Mouse (Mus musculus): Measurements from ENCODE around the gene BC053393. TPM values are rescaled to one million over a fixed set of nuclear protein-coding genes. Genes with fewer than 3 reads are reported as not detected.
A peak's percentile ranks its signal among the peaks of the same experiment; 100 is the strongest.

Gene BC053393
- not detected in 2 replicates for polyA plus RNA-seq (2015; fragmentation: Nextera tagmentation; extraction: Ambion mirVana)

DNA sequence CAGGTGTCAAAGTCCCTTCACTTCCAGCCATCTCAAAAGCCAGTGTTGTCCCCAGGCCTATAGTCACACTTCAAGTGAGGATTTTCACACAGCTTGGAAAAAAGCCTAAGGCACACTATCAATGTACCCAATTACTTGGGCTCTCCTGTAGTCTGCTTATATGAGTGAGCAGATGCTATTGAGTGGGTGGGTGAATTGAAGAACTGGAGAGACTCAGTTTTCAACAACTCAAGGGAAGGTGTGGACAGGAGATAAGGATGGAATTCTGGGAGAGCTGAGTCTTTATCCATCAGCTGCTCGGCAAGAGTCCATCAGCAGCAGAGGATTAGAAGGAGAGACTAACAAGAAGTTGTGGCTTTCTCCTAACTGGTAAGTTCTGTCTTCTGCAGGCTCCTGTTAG lies at the start of gene BC053393:
BC053393 (plus strand) TSS at position 210 of the 400 bp plus-strand sequence.
- Histone ChIP-seq H3K27me3 (no peaks in the 10 kb centered on the region), H3K4me1 (no peaks in the 10 kb centered on the region), H3K9ac (no peak within 1 kb of the TSS), H3K9me3 (replicated peaks) (no peaks in the 10 kb centered on the region), H3K4me3 (replicated peaks) (no peak within 1 kb of the TSS), H3K27ac (no peak within 1 kb of the TSS), H3K36me3 (no peaks in the 10 kb centered on the region), H3K4me2 (no peak within 1 kb of the TSS)
- no peak for ATAC-seq (replicated peaks; ENCODE audit: low FRiP score)
- 71% methylated on average over 1 of the region's 1 CpGs for WGBS

DNA sequence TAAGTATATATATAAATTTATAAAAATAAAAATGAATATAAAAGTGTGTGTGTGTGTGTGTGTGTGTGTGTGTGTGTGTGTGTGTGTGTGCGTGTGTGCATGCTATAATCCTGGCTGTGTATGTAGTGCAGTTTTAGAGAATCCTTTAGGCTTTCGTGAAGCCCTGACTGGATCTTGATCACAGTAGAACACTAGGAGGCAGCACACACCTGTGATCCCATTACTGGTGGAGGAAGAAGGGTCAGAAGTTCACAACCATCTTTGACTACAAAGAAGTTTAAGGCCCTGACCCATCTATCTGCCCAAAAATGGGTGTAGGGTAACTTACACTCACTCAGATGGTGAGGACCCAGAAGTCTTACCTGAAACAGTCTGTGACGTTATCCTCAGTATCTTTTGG lies 48.6 kb upstream of the BC053393 start:
- H3K9me3 ChIP-seq (replicated peaks) = no peaks in the 10 kb centered on the region
- no peak overlapping the region for H3K9ac ChIP-seq
- no peak overlapping the region for H3K27ac ChIP-seq
- H3K27me3 ChIP-seq = no peaks in the 10 kb centered on the region
- H3K4me2 ChIP-seq = no peak overlapping the region
- H3K36me3 ChIP-seq = no peaks in the 10 kb centered on the region
- no peaks in the 10 kb centered on the region for H3K4me1 ChIP-seq
- no peak for ATAC-seq (replicated peaks; ENCODE audit: low FRiP score)
- WGBS = 78% methylated on average over 3 of the region's 3 CpGs
- no peak overlapping the region for H3K4me3 ChIP-seq (replicated peaks)

DNA sequence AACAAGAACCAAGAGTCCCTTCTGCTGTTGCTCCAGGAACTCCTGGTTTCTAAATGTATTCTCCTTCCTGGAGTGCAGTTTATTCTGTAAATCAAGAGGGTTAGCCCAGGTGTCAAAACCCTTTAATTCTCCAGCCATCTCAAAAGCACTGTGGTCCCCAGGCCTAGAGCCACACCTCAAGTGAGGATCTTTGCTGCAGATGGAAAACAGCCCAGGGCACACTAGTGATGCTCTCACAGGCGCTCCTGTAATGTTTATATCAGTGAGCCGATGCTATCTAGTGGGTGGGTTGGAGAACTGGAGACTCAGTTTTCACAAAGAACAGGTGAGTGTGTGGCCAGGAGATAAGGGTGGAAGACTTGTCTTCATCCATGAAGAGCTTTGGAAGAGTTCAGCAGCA lies 47.4 kb upstream of the BC053393 start, which contains the start of gene Gm12169:
Gm12169 (plus strand) TSS at position 301 of the 400 bp plus-strand sequence.
- Histone ChIP-seq H3K4me2 (no peak within 1 kb of the TSS), H3K4me3 (replicated peaks) (no peak within 1 kb of the TSS), H3K9ac (no peak within 1 kb of the TSS), H3K27ac (no peak within 1 kb of the TSS), H3K4me1 (no peaks in the 10 kb centered on the region), H3K36me3 (no peaks in the 10 kb centered on the region), H3K27me3 (no peaks in the 10 kb centered on the region), H3K9me3 (replicated peaks) (no peaks in the 10 kb centered on the region)
- no peak for ATAC-seq (replicated peaks; ENCODE audit: low FRiP score)
- WGBS = 86% methylated on average over 2 of the region's 2 CpGs

DNA sequence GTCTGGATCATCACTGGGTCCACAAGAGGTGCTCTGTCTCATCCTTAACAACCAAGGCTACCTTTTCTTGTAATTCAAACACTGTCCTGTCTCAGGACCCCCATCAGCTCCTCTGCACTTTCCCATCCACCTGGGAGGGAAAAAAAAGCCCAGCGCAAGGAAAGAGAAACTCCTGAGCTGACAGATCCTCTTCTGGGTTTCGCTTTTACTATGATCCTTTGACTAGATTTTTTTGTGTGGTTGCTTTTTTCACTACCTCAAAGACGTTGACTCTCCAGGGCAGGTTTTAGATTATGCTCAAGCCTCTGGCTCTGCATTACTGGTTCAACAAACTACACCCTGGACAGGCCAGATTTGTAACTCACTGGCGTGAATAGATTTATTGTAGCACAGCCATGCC lies 41.2 kb upstream of the BC053393 start:
- Histone ChIP-seq H3K27ac (no peak overlapping the region), H3K9me3 (replicated peaks) (no peaks in the 10 kb centered on the region), H3K9ac (no peak overlapping the region), H3K36me3 (no peaks in the 10 kb centered on the region), H3K4me2 (no peak overlapping the region), H3K4me1 (no peaks in the 10 kb centered on the region), H3K4me3 (replicated peaks) (no peak overlapping the region), H3K27me3 (no peaks in the 10 kb centered on the region)
- WGBS = 68% methylated on average over 4 of the region's 4 CpGs
- ATAC-seq (replicated peaks; ENCODE audit: low FRiP score) = no peak

DNA sequence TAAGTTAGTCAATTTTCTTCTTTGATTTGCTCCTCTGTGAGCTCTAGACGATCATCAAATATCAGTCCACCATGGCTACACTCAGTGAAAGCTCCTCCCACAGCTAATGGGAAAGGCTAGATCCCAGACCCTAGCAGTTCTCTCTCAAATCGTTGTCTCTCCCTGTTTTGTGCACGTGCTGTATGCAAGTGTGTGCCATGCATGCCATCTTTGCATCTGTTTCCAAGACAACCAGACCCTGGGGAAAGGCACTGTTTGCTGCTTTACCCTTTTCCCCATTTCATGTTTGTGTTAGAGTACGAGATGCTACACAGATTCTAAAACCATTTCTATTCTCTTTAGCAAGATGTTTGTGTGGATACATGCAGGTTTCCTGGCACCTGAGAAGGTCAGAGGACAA lies 34.4 kb upstream of the BC053393 start:
- 79% methylated on average over 4 of the region's 4 CpGs for WGBS
- no peaks in the 10 kb centered on the region for H3K27me3 ChIP-seq
- H3K9me3 ChIP-seq (replicated peaks) = no peaks in the 10 kb centered on the region
- no peak overlapping the region for H3K4me3 ChIP-seq (replicated peaks)
- H3K9ac ChIP-seq = no peak overlapping the region
- no peaks in the 10 kb centered on the region for H3K36me3 ChIP-seq
- H3K4me1 ChIP-seq = no peaks in the 10 kb centered on the region
- H3K4me2 ChIP-seq = no peak overlapping the region
- no peak for ATAC-seq (replicated peaks; ENCODE audit: low FRiP score)
- no peak overlapping the region for H3K27ac ChIP-seq

DNA sequence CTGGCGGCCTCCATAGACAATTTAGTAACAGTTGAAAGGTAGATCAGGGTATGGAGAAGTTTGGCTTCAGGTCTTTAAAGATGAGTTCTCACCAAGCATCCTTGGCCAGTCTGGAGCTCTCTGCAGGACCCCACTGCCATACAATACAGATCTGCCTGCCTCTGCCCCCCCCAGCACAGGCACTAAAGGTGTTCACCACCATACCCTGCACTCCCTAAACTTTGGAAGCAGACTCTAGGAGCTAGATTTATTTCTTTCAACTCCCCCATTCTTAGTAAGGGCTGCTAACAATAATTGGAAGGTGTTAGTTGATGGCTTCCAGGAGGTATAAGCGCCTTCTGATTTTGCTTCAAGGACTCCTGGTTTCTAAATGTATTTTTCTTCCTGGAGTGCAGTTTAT lies 27.8 kb upstream of the BC053393 start:
- no peak overlapping the region for H3K4me2 ChIP-seq
- 90% methylated on average over 2 of the region's 2 CpGs for WGBS
- no peaks in the 10 kb centered on the region for H3K9me3 ChIP-seq (replicated peaks)
- no peak overlapping the region for H3K27ac ChIP-seq
- H3K4me1 ChIP-seq = no peaks in the 10 kb centered on the region
- no peak overlapping the region for H3K4me3 ChIP-seq (replicated peaks)
- ATAC-seq (replicated peaks; ENCODE audit: low FRiP score) = no peak
- no peaks in the 10 kb centered on the region for H3K27me3 ChIP-seq
- H3K9ac ChIP-seq = no peak overlapping the region
- H3K36me3 ChIP-seq = no peaks in the 10 kb centered on the region

DNA sequence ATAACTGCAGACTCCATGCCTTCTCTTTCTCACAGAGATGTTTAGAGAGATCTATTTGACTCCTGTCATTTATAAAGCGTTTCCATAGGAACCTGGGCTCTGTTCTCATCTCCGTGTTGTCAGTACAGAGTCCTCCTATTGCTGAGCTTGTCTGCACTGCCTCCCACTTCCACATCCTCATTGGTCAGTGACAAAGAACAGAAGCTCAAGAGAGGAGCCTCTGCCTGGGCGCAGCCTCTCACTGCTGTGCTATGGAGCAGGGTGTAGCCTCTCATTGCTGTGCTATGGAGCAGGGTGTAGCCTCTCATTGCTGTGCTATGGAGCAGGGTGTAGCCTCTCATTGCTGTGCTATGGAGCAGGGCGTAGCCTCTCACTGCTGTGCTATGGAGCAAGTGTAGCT lies 21.6 kb upstream of the BC053393 start:
- no peak for ATAC-seq (replicated peaks; ENCODE audit: low FRiP score)
- WGBS = 89% methylated on average over 4 of the region's 4 CpGs

DNA sequence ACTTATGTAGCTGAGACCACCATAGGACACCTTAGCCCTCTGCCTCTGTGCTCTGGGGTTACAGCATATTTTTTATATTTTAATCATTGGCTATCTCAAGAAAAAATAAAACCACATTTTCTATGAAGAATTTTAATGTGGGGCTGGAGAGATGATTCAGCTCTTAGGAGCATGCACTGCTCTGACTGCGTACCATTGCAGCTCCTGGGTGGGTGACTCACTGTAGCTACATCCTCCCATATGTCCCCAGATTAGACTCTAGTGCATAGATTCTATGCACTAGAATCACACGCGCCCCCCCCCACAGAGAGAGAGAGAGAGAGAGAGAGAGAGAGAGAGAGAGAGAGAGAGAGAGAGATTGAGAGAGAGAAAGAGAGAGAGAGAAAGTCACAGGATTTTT lies 18.6 kb upstream of the BC053393 start:
- Histone ChIP-seq H3K4me3 (replicated peaks) (no peak overlapping the region), H3K9me3 (replicated peaks) (no peaks in the 10 kb centered on the region), H3K36me3 (no peaks in the 10 kb centered on the region), H3K27ac (no peak overlapping the region), H3K4me2 (no peak overlapping the region), H3K9ac (no peak overlapping the region), H3K4me1 (no peaks in the 10 kb centered on the region), H3K27me3 (no peaks in the 10 kb centered on the region)
- no peak for ATAC-seq (replicated peaks; ENCODE audit: low FRiP score)
- 88% methylated on average over 3 of the region's 3 CpGs for WGBS

More for the DNA sequence above, 21.6 kb upstream of the BC053393 start:
- no peak overlapping the region for H3K4me2 ChIP-seq
- H3K27ac ChIP-seq = no peak overlapping the region
- H3K27me3 ChIP-seq = no peaks in the 10 kb centered on the region
- no peaks in the 10 kb centered on the region for H3K9me3 ChIP-seq (replicated peaks)
- H3K9ac ChIP-seq = no peak overlapping the region
- H3K36me3 ChIP-seq = no peaks in the 10 kb centered on the region
- no peaks in the 10 kb centered on the region for H3K4me1 ChIP-seq
- no peak overlapping the region for H3K4me3 ChIP-seq (replicated peaks)

DNA sequence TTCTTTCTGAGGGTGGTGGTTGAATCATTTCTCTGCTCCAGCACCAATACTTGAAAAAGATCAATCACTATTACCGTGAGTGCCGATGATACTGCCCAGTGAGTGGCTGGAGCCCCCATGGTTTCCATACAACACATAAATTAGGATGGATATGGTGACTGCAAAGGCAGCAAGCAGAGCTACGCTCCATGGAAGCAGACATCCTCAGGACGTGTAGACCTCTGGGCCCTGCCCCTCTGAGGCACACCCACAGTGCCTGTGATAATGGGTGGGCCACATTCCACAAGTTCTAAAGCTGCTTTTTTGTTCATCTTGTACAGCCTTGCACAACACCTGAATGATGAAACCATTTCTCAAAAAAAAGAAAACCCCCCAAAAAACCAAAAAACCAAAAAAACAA lies 10.2 kb upstream of the BC053393 start:
- H3K36me3 ChIP-seq = no peaks in the 10 kb centered on the region
- 81% methylated on average over 4 of the region's 4 CpGs for WGBS

DNA sequence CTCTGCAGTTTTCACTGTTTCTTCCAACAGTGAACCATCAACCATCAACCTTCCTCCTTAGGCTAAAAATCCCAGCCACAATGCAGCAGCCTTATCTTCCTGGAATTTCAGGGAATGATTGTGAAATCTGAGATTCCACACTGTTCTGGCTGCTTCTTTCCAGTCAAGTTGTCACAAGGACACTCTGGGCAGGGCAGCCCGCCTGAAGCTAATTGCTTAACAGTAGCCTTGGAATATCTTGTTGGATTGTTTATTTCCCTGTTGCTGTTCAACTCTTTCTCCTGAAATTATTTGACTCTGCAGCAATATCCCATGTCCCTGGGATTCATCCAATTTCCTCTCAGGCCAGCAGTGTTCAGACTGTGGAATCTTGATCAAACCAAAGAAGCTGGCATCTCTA lies 6.7 kb upstream of the BC053393 start:
- 56% methylated on average over 1 of the region's 1 CpGs for WGBS
- H3K36me3 ChIP-seq = no peaks in the 10 kb centered on the region
- H3K9ac ChIP-seq = no peak overlapping the region
- no peak overlapping the region for H3K27ac ChIP-seq
- no peak for ATAC-seq (replicated peaks; ENCODE audit: low FRiP score)
- H3K27me3 ChIP-seq = no peaks in the 10 kb centered on the region
- H3K4me2 ChIP-seq = no peak overlapping the region
- no peaks in the 10 kb centered on the region for H3K9me3 ChIP-seq (replicated peaks)
- no peak overlapping the region for H3K4me3 ChIP-seq (replicated peaks)
- no peaks in the 10 kb centered on the region for H3K4me1 ChIP-seq

More for the DNA sequence above, 10.2 kb upstream of the BC053393 start:
- no peak for ATAC-seq (replicated peaks; ENCODE audit: low FRiP score)
- Histone ChIP-seq H3K4me2 (no peak overlapping the region), H3K27ac (no peak overlapping the region), H3K27me3 (no peaks in the 10 kb centered on the region), H3K4me3 (replicated peaks) (no peak overlapping the region), H3K9me3 (replicated peaks) (no peaks in the 10 kb centered on the region), H3K9ac (no peak overlapping the region), H3K4me1 (no peaks in the 10 kb centered on the region)

DNA sequence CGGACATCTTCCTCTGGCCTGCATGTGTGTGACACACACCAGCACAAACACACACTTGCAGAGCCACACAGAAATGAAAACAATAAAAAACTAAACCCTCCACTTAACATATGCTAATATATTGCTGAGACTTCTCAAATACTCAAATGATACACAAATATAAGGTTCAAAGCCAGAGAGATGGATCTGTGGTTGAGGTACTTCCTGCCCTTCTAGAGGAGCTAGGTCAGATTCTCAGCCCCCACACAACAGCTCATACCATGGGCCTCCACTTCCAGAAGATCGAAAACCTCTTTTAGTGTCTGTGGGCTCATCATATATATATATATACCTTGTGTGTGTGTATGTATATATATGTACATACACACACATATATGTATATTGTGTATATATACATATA lies 5.4 kb upstream of the BC053393 start:
- Histone ChIP-seq H3K9me3 (replicated peaks) (no peaks in the 10 kb centered on the region), H3K4me2 (no peak overlapping the region), H3K4me3 (replicated peaks) (no peak overlapping the region), H3K9ac (no peak overlapping the region), H3K27me3 (no peaks in the 10 kb centered on the region), H3K27ac (no peak overlapping the region), H3K36me3 (no peaks in the 10 kb centered on the region), H3K4me1 (no peaks in the 10 kb centered on the region)
- WGBS = 96% methylated on average over 2 of the region's 2 CpGs
- no peak for ATAC-seq (replicated peaks; ENCODE audit: low FRiP score)

DNA sequence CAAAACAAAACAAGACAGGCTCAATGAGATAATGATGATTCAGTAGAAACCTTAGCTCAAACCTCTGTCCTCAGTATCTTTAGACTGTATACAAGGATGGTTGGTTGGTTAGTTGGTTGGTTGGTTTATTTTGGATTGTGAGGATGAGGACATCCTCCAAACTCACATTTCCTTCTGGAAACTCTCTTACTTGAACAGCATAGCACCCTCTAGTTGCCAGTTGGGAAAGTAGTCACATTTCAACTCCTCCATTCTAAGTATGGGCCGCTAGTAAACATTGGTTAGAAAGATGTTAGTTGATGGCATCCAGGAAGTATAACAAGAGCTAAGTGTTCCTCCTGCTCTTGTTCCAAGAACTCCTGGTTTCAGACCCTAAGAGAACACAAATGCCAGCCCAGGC lies 2.2 kb upstream of the BC053393 start:
- Histone ChIP-seq H3K4me2 (no peak overlapping the region), H3K27me3 (no peaks in the 10 kb centered on the region), H3K9ac (no peak overlapping the region), H3K4me1 (no peaks in the 10 kb centered on the region), H3K36me3 (no peaks in the 10 kb centered on the region), H3K27ac (no peak overlapping the region), H3K9me3 (replicated peaks) (no peaks in the 10 kb centered on the region), H3K4me3 (replicated peaks) (no peak overlapping the region)
- no peak for ATAC-seq (replicated peaks; ENCODE audit: low FRiP score)
- 78% methylated on average over 1 of the region's 1 CpGs for WGBS

DNA sequence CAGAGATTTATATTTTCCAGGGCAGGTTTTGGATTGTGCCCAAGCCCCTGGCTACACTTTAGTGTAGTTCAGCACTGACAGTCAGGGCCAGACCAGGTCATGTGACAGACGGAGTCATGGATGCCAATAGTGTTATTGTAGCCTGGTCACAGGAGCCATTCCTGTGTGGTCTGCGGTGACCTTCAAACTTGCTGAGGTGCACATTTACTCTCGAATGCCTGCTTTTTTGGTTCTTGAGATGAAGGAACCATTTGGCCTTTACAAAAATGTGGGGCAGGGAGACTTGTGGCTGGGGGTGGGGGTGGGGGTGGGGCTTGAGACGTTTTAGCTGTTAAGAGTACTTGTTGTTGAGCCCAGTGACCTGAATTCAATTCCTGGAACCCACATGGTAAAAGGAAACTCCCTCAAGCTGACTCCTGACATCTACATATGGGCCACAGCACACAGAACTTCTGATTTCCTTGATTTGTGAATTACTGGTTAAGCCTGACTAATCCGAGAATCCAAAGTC lies 7.5 kb downstream of the BC053393 start:
- no peaks in the 10 kb centered on the region for H3K27me3 ChIP-seq
- 0 out of 2 replicates have a peak, but pooled peaks have one; percentile 69 for ATAC-seq (replicated peaks; ENCODE audit: low FRiP score)
- H3K27ac ChIP-seq = no peak overlapping the region
- no peaks in the 10 kb centered on the region for H3K4me1 ChIP-seq
- H3K36me3 ChIP-seq = no peaks in the 10 kb centered on the region
- H3K9me3 ChIP-seq (replicated peaks) = no peaks in the 10 kb centered on the region
- H3K9ac ChIP-seq = no peak overlapping the region
- H3K4me2 ChIP-seq = no peak overlapping the region
- H3K4me3 ChIP-seq (replicated peaks) = no peak overlapping the region
- WGBS = 40% methylated on average over 5 of the region's 5 CpGs

All from kidney, embryonic 15.5 days (tissue).